Mouse (Mus musculus) layer of hippocampus, adult 18-20 months (tissue): ENCODE measurements around the gene Hoxd9. TPM values are rescaled to one million over a fixed set of nuclear protein-coding genes. Genes with fewer than 3 reads are reported as not detected.

ENCODE experiments used
- DNase-seq, 2 experiments: peaks; one replicate each; pipeline ENCODE4 v3.0.0; 2022; ENCODE audit warnings: low spot score in 2 of 2
- microRNA-seq, 2 experiments: library from miRNA; unstranded; fragments of <30 nt; microRNA quantifications; one replicate each; pipeline ENCODE4 v1.2.0; 2021
- total RNA-seq, 2 experiments: library from RNA; stranded (reverse); gene quantifications; 2 replicates each; pipeline ENCODE4 v1.2.3; 2021

Gene Hoxd9
- total RNA-seq, 2 experiments from 2014 or later, result not detected

DNA sequence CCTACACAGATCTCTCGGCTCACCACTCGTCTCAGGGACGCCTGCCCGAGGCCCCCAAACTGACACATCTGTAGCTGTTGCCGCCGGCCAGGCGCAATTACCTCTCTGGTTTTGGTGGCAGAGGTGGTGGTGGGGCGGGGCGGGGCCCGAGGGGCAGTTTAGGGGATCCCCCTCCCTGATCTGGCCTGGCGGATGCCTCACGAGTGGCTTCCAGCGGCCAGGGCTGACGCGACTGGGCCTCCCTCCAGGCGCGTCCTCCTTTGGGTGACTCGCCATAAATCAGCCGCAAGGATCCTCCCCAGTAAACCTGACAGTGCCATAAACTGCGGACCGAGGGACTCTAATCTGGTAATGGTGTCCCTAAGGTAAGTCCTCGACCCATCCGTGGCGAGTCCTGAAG is 49.5 kb downstream of the Hoxd9 start:
- no peak for DNase-seq

- no peak for DNase-seq
Observed at GRCm38 (mm10) chr2:74747661-74748141, 50.2 kb downstream of the Hoxd9 start.

DNA sequence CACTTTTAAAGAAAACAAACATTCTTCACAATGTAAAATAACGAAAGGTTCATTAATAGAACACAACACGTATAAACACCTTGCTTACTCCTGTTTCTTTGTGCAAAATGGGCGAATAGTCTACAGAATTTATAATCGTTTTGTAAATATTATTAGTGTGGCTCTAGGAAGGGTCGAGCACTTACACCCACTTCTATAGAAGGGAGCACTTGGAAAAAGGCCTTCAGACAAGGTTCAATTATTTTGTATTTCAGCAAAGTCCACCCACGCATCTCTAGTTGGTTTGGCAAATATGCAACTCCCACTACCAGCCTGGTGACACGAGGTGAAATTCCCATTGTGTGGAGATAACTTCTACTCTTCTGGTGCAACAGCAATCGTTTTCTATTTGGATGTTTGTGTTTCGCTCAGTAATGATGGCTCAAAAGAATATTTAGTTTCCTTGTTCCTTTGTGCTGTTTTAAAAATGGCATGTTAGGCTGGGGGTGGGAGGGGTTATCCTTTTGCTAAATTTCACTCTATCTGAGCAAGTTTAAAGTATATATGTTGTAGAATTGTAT is 51.0 kb downstream of the Hoxd9 start:
- DNase-seq, result no peak

DNA sequence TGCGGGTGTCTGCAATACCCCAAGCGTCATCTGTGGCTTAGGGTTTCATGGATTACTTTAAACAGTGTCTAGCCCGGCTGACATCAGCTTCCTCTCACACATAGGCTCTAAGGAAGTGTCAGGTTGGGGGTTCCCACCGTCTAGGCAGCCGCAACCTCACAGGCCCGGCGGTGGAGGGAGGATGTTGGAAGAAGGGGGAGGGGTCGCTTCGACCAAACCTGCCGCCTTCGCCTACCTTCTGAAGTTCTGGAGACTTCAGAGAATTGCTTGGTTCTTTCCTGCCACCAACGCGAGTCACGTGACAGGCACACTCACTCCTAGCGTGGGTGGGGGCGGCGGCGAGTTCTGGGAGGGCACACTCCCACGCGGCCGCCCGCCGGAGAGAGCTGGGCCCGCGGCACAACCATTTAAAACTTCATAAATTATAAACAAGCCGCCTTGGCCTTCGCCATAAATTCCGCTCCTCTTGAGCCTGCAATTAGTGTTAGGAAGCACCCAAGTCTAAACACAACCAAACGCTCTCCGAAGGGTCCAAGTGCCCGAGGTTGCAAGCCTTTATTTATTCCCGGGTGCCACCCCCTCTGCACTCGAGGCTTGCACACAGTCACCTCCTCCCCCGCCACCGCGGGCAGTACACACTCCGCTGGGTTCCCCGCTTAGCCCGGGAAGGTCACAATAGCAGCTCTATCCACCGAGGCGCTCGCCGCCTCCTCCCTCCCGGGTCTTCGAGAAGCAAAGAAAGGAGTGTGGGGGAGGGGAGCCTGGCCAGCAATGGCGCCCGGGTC is 52.0 kb downstream of the Hoxd9 start:
- no peak for DNase-seq

Small RNA genes lying within 50 kb of the gene (microRNA-seq; reads per million reads assigned to microRNA genes)
- gene Gm44463, result 0 reads per million in 2 experiments
- 10.7 to 11.6 reads per million in 2 experiments for gene Mir10b

Other genes with a start within 250 kb of the Hoxd9 start
- gene Lnpk, start 118.3 kb upstream of the Hoxd9 start, total RNA-seq, result 10 to 100 TPM; 55.3 to 55.4 TPM
- gene Evx2, start 38.2 kb upstream of the Hoxd9 start, total RNA-seq, result not detected
- not detected for gene Hoxd13, start 29.4 kb upstream of the Hoxd9 start, total RNA-seq
- not detected for gene Hoxd12, start 22.7 kb upstream of the Hoxd9 start, total RNA-seq
- not detected for gene Hoxd11, start 18.2 kb upstream of the Hoxd9 start, total RNA-seq
- gene Hoxd10, start 5.8 kb upstream of the Hoxd9 start, total RNA-seq, result not detected
- not detected for gene Hoxd8, start 6.9 kb downstream of the Hoxd9 start, total RNA-seq
- not detected for gene Hoxd3, start 14.2 kb downstream of the Hoxd9 start, total RNA-seq
- not detected for gene Hoxd4, start 14.2 kb downstream of the Hoxd9 start, total RNA-seq
- gene Gm28230, start 29.0 kb downstream of the Hoxd9 start, total RNA-seq, result not detected
- under 1 TPM in 1 of 2 experiments, not detected in 1; 0.17 TPM for gene Hoxd1, start 65.3 kb downstream of the Hoxd9 start, total RNA-seq
- 10 to 100 TPM; 36.5 to 43.4 TPM for gene Mtx2, start 128.1 kb downstream of the Hoxd9 start, total RNA-seq